Mouse (Mus musculus) adrenal gland, adult 2 months (tissue): ENCODE results near the gene Tas2r126. TPM values are rescaled to one million over a fixed set of nuclear protein-coding genes. Genes with fewer than 3 reads are reported as not detected.
"Not testable (repeated sequence)": the region's sequence is repeated elsewhere in the genome, so short reads cannot be mapped to it uniquely, and the experiment has no call there.

Experiments
- DNase-seq: peaks from one replicate; pipeline ENCODE4 v3.0.0; 2021
- long read RNA-seq: library from polyadenylated mRNA; stranded (forward); transcript quantifications from one replicate; pipeline ENCODE4 v2.0.0, GENCODE M21; 2021
- polyA plus RNA-seq: library from polyadenylated mRNA; depleted of rRNA; stranded (reverse); fragments of >200 nt; gene quantifications from 2 replicates; pipeline ENCODE4 v1.2.3, GENCODE M21; 2012; rRNA removed
- total RNA-seq, 2 experiments: library from RNA; stranded (reverse); gene quantifications; 2 replicates each; pipeline ENCODE4 v1.2.3; 2021

The Tas2r126 gene
- total RNA-seq (1 to 10 TPM in 1 of 2 experiments, under 1 TPM in 1; 0.66 to 4.8 TPM), polyA plus RNA-seq (0.11 TPM in 1 of 2 replicates, not detected in the other)
- long read RNA-seq, result 0 reads

DNA sequence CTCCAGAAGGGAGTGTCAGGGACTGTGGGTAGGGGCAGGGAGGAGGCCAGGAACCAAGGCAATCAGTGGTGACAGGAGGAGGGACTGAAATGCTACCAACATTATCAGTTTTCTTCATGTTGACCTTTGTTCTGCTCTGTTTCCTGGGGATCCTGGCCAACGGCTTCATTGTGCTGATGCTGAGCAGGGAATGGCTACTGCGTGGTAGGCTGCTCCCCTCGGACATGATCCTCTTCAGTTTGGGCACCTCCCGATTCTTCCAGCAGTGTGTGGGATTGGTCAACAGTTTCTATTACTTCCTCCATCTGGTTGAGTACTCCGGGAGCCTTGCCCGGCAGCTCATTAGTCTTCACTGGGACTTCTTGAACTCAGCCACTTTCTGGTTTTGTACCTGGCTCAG lies at the start of gene Tas2r126:
Gene Tas2r126 (plus strand): TSS at position 90 of the 400 bp plus-strand sequence.
- DNase-seq, result peak; percentile 18

DNA sequence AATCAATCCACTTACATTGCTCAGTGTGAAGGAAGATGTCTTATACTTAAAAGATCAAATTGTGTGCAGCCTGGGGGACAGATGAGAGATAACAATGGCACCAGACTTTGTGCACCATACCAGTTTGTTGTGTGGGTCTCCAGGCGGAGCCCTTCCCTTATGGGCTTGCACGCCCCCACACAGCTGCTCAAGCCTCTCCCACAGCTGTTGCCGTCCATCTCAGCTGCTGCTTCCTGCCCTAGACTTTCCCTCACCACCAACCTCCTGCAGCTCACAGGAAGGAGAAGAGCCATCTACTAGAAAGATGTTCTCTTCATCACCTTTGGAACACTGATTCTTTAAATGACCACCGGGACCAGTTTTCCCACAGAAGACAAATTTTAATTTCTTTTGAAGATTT lies 48.7 kb upstream of the Tas2r126 start:
- no peak for DNase-seq

DNA sequence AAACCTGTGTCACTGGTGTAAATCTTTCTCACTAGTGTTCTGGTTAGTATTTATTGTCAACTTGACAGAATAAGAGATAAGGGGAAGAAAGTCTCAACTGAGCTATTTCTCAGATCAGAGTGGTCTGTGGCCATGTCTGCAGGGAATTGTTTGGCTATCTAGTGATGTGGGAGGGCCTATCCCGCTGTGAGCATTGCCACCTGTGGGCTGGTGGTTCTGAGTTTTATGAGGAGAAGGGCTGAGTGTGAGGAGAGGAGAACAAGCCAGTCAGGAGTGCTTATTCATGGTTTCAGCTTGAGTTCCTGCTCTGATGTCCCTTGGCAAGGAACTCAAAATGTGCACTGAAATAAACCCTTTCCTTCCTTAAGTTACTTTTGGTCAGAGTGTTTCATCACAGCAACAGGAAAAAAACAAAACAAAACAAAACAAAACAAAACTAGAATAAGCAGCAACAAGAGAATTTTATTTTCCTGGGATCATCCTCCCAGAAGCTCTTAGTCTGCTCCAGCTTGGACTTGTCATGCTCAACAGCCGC lies 42.5 kb upstream of the Tas2r126 start:
- no peak for DNase-seq

DNA sequence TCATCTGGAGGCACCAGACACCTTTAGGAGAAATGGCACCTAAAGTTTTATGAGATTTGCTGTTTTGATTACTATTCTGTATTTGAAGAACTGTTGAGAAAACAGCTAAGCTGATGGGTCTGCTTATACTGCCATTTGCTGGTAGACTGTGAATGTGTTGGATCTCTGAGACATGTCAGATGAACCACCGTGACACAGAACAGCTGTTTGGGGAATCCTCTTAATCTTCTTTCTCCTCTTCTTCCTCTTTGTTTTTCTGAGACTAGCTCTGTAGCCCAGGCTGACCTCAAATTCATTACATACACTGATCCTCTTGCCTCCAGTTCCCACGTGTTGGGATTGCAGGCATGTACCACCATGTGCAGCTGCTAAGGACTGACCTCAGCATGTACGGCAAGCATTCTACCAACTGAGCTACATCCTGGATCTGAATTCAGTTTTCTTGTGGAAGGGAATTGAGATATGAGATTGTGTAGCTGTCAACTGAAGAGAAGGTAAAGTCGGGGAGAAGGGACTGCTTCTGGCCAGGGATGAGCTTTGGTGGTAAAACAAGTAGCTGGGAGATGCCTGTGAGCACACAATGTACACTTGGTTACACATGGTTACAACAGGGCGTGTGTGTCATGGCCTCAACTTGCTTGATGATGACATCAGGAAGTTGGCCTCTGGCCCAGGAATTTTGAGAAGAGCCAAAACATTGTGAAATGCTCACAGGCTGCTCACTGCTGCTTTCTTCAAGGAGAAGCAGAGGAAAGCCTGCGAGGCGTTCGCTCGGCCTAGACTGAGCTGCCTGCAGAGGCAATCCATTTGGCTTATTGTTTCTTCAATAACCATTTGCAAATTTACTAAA lies 38.1 kb upstream of the Tas2r126 start:
- peak; percentile 95 for DNase-seq

DNA sequence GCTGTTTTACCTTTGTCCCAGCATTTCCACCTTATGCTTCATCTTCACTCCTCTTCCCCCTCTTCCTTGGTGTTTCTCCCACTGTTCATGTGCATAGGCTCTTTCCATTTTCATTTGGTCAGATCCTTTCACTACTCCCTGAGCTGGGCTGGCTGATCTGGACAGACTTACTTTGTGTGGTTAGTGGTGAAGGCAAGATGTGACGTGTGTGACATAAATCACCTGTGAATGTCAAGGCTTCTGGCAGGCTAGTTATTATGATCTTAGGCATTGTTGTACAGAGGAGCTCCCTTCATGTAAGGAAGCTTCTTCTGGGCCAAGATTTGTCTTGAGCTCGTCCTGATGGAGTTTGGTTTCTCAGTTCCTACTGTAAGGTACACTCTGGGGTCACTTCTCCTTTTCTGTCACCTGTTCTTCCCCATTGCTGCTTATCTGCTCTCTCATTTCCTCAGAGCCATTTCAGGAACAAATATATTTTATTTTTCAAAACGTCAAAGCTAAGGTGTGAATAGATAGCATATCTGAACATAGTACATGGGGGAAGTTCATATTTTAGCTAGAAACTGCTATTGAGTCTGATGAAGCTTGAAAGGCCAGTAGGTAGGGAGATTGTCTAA lies 37.2 kb upstream of the Tas2r126 start:
- DNase-seq, result peak; percentile 81

DNA sequence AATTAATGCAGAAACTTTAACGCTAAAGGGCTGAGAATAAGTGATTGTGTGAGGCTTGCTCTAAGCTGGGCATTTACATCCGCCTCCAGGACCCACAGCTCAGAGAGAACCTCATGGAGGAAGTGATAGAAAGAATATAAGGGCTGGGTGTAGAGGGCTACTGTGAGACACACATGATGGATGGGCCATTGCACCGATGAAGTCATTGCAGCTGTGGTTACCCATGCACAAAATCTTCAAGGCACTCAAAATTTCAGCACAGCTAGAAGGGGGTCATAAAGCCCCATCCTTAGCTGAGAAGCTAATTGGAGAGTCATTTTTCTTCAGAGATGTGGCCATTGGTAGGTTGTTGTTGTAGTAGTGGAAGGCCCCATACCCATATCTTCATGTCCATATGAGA lies 36.0 kb upstream of the Tas2r126 start:
- DNase-seq, result peak; percentile 64

DNA sequence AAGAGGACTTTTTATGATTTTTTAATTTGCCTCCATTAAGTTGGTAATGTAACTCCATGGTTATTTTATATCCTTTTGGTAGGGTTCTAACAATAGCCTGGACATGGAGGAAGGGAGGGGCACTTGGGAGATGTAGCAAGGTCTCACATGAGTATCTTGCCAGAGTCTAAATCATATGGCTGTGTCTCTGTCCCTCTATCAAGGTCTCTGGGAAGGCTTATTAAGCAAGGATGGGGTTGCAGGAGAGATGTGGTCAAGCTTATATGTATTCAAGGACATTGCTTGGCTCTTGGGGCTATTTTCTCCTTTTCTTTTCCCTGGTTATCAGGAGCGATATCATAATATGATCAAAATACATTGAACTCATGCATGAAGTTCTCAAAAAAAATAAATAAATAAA lies 35.3 kb upstream of the Tas2r126 start:
- peak; percentile 55 for DNase-seq

DNA sequence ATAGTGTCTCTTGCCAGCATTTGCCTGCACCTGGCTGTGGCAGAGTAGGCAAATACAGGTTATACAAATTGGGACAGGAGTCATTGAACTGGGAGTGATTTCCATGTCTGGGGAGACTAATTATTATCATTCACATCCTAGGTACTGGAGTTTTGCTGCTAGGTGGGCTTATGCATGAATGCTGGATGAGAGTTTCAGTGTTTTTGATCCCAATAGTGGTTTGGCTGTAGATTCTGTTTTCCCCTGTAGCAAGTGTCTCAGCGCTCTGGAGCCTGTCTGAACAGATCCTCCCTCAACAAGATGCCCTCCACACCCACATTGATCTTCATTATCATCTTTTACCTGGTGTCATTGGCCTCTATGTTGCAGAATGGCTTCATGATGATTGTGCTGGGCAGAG lies 34.4 kb upstream of the Tas2r126 start, which contains the start of gene Tas2r143:
Gene Tas2r143 (plus strand): TSS at position 301 of the 400 bp plus-strand sequence.
- no peak for DNase-seq

DNA sequence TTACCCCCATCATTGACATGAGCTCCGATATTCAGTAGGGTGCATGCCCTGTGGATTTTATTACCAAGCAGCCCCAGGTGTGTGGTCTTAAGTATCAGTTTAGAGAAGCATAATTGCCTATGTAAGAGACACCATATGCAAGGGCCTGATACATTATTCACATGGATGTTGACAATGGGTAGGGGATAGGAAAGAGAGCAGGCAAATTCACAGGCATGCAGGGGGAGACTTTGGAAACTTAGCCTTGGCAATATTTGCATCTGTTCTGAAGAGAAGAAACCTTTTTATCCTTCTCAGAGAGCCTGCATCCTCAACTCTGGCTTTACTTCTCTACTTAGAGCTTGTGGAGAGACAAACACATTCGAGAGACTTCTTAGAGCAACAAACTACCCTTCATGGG lies 29.2 kb upstream of the Tas2r126 start, which contains the start of gene Tas2r135:
Gene Tas2r135 (plus strand): TSS at position 301 of the 400 bp plus-strand sequence.
- no peak for DNase-seq

DNA sequence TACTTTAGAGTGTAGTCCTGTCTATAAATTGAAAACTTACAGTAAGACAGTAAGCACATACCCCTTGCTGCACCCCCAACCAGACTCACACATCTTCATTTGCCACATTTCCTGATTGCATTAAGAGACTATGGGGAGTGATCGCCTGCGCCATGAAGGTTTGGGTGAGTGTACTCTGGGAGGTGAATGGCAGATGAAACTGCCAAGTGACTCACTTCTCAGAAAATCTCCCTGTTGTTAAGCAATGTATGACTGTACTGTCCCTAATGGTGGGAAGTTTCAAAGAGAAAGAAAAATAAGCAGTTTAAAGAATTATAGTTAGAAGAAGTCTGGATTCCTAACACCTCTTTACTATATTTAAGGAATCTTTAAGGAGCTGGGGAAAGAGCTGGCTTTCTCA lies 14.9 kb upstream of the Tas2r126 start:
- peak; percentile 54 for DNase-seq

DNA sequence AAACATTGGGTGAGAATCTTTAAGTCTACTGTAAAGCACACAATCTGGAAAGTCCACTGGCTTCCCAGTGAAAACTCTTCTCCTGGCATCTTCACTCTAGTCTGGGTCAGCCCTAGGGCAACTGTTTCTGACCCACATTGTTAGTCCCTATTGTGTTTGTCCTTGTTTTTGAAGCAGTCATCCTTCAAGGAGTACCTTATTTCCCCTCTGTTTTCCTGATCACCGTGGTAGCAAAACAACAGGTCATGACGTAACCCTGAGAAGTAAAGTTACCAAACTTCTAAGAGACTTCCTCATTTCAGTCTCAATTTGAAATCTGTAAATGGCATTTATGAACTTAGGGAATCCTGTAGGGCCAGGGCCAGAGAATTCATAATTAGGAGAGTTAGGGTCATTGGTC lies 12.9 kb upstream of the Tas2r126 start:
- DNase-seq, result no peak

DNA sequence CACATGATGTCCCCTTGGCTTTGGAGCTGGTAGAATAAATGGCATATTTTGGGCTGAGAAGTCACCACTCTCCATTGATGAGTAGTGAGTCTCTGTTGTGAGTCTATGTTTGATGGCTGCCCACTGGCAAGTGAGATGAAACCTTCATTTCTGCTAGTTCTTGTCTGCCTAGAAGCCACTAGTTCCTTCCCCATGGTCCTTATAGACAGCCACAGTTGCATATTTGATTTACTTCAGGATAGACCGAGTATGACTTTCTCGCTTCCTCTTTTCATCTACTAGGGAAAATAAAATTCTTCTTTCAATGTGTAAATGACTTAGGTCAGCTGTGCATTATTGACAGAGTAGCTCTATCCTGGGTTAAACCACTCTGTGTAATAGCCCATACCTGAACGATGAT lies 9.9 kb upstream of the Tas2r126 start:
- DNase-seq, result no peak

DNA sequence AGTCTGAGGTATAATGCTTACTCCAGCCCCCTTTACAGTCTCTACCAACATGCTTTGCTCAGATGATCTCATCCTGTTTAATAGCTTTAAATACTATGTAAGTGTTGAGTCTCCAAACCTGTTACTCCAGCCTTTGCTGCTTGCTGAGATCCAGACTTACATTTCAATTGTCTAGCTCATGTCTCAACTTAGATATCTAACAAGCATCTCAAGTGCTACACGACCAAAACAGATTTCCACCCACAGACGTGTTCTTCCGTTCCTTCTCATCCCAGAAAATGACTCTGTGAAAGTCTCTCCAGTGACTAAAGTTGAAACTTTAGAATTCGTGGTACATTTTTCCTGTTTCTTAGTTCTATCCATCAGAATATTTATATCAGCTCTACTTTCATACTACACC lies 8.0 kb upstream of the Tas2r126 start:
- no peak for DNase-seq

DNA sequence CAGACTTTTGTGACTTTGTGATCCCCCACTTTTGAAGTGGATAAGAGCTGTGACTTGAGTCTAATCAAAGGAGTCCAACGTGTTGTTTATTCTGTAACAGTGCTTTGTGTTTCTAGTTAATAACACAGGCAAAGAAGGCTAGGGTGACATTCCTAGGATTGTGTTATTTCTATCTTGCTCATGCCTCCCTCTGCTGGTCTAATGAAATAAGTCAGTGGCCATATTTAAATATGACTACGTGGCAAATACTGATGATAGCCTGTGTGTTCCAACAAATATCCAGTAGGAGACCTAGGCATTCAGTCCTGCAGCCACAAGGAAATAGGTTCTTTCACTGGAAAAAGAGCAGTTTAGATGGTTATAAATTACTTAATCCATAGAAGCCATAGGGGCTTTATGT lies 781 bp upstream of the Tas2r126 start:
- DNase-seq, result no peak

DNA sequence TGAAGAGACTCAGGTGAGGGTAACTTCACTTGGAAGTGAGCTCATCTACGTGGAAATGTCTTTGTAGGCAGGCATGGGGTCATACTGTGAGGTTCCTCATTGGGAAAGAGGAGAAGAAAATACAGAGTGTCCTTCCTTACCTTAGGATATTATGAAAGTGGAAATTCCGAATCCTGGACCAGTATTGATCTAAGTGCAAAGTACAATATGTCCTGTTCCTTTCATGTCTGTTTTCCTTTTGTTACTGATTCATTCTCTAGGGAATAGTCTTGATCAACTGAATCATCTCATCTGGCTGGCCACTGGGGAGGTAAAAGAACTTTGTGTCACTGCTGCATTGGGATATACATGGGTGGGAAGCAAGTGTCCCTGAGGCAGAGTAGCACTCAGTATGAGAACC lies 1.2 kb downstream of the Tas2r126 start:
- no peak for DNase-seq

DNA sequence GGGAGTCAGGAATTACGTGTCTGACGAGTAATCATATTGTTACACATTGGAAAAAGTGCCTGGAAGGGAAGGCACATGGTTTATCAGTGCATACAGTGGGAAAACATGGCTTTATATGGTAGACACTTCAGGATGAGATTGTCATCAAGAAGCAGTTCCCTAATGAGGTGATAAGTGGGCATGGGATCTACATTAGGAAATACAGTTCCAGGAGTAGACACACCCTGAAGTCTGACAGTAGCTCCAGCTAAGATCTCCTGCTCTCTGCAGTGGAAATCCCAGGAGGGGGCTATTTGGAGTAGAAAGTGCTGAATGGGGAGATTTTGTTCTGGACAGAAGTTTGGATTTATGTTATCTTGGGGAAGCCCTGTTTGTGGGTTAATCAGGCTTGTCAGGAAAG lies 7.1 kb downstream of the Tas2r126 start:
- no peak for DNase-seq

DNA sequence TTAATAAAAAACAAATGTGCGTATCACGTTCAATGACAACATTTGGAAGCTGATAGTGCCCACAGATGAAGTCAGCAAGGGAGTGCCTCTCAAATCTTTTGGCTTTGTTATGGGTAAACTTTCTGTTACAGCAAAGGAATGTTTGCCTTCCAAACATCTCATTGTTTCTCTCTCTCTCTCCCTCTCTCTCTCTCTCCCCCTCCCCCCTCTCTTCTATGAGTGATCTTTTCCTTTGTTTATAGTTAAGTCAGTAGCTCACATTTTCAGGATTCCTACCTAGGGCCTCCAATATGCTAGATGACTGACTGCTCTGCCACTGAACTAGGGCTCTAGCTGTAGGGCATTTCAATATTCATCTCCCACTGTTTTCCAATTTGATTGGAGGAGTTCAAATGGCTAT lies 10.2 kb downstream of the Tas2r126 start:
- DNase-seq, result no peak

DNA sequence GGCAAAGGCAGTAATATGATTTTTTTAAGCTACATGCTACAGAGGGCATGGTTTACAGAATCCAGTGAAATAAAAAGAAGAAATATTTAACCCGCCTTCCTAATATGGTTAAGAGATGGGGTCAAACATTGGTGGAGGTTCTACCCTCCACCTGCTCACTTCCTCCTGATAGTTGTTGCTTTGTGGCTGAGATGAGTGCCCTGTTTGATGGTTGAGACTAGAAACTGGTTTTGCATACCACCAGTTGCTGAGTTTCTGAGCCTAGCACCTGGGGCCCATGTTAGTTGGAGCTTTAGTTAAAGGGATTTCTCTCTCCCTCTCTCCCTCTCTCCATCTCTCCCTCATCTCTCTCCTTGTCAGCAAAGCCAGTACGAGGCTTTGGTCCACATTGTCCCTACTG lies 13.0 kb downstream of the Tas2r126 start:
- no peak for DNase-seq

DNA sequence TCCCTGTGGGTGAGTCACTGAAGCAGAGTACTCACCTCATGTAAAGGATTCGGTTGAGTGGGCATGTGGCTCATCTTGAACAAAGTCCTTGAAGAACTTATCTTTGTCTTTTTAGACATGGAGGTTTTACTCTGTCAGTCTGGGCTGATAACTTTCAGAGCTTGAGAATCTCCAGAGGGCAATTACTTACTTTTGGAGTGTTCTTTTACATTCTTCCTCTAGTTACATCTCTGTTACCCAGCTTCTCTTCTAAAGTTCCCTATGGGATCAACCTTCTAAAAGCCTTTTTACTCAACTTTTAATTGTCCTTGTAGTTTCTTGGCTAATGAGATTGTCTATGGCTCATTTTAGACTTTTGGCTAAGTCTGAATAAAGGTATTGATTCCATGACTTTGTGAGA lies 30.8 kb downstream of the Tas2r126 start, which contains the start of gene Olfr458:
Gene Olfr458 (minus strand): TSS at position 101 of the 400 bp plus-strand sequence.
- DNase-seq, result no peak

DNA sequence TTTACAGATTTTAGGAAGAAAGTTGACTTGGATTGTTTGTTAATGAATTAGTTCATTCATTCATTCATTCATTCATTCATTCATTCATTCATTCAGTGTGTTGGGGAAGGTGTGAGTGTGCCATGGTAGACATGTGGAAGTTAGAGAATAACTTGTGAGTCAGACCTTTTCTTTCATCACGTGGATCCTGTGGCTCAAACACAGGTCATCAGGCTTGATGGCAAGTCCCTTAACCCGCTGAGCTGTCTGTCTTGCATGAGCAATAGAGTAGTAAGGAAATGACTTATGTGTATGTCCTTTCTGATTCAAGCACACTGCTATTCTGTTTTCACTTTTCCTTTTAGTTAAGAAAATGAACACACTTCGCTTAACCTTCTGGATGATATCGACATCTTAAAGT lies 36.2 kb downstream of the Tas2r126 start:
- DNase-seq, result peak; percentile 28

DNA sequence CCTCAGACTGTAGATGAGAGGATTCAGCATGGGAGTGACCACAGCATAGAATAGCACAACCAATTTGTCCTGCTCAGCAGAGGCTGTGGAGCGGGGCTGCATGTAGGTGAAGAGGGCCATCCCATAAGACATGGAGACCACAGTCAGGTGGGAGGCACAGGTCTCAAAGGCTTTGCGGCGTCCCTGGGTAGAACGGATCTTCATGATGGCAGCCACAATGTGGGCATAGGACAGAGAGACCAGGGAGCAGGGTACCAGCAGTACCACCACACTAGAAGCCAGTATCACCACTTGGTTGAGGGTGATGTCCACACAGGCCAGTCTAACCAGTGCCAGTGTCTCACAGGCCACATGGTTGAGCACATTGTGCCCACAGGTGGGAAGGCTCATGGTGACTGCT lies 37.0 kb downstream of the Tas2r126 start:
- not testable (repeated sequence) for DNase-seq

DNA sequence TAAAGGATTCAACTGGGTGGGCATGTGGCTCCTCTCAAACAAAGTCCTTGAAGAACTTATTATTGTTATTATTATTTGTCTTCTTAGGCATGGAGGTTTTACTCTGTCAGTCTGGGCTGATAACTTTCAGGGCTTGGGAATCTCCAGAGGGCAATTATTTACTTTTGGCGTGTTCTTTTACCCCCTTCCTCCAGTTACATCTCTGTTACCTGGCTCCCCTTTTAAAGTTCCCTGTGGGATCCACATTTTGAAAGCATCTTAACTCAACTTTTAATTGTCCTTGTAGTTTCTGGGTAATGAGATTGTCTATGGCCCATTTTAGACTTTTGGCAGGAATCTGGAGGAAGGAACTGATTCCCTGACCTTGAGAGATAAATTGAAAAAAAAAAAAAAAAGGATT lies 41.9 kb downstream of the Tas2r126 start, which contains the start of gene Olfr457:
Gene Olfr457 (minus strand): TSS at position 101 of the 400 bp plus-strand sequence.
- no peak for DNase-seq

DNA sequence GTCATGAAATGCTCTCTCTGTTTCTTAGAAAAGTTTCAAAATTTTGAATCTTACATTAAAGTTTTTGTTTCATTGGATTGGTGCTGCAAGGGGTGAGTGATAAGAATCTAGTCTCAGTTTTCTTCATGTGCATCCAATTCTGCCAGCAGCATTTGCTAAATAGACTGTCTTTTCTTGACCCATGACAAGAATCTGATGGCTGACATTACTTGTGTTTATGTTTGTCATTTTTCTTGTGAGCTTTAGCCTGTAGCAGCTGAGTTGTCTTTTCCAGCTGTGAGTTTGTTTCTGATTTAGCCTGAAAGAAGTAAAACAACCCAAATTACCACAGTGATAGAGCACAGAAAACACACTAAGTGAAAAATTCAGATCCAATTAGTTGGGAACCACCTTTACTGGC lies 50.3 kb downstream of the Tas2r126 start:
- no peak for DNase-seq
